Mouse (Mus musculus): ENCODE measurements around the gene Mgat4a. TPM values are rescaled to one million over a fixed set of nuclear protein-coding genes. Genes with fewer than 3 reads are reported as not detected.

The Mgat4a gene
- polyA plus RNA-seq, 1 experiment: 24.9 TPM

DNA sequence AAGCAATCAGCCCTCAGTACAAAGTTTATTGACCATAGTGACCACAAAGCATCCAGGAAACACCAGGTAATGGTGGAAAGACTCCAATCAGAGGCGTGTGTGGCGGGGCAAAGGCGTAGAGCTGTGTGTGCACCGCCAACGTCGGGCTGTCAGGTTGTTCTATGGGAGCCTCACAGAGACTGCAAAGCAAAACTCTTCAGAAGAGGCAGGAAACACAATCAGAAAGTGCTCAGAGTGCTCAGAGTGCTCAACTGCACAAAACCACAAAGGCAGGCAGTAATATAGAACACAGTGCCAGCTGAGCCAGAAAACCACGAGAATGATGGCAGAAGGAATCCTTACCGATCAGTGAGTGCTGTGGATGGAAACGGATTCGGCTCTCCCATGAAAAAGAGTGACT is 67.6 kb downstream of the Mgat4a start:
- H3K4me1 ChIP-seq (ENCODE audit: control insufficient read depth, insufficient read depth, low read length): peaks cover 49% of the 10 kb centered on the region
- TF ChIP-seq POLR2A (IDR thresholded peaks at IDR 0.05; ENCODE audit: borderline replicate concordance, low read depth, low read length) (no peak), CTCF (IDR thresholded peaks at IDR 0.05; ENCODE audit: low read depth, low read length) (no peak)
- H3K4me3 ChIP-seq (ENCODE audit: insufficient read depth, low read length): peak overlapping the region; percentile 53
- peak overlapping the region; percentile 97 for H3K27ac ChIP-seq (ENCODE audit: insufficient read depth, low read depth, low read length)

DNA sequence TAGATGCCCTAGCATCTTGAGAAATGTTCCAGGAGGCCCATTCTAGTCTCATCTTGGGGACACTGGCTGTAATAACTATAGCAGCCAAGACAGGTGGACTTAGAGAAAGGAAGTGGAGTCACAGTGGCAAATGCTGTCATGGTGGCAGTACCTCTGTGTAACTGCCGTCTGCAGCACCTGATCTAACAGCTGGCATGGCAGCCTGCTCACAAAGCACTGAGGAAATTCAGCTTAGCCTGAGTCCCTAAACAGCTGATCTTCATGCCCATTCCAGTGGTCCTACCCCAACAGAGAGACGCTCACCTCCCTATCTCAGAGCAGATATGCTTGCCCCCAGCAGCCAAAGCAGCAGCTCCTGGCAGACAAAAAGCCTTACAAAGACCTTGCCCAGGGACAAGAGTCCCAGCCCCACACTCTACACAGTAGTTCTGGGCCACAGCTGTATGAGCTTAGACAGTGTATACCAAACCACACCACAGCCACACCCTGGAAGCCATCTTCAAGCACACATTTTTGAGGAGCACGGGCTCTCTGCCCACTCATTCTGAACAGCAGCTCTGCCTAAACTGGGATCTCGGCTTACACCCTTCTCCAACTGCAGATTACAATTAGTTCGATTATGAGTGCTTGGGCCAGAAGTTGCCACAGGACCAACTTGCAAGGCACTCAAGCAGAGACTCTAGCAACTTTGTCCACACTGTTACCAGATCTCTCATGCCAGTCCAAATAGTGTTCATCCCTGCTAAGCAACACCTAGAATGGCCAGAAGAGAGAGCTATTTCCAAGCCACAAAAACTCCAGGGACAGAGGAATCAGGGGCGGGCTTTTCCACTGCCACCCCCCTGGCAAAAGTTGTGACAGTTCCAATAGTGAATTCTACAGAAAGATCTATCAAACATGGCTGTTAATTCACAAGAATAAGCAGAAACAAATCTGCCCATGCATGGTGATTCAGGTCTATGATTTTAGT is 69.4 kb downstream of the Mgat4a start:
- Histone ChIP-seq H3K4me1 (ENCODE audit: control insufficient read depth, insufficient read depth, low read length) (peaks cover 38% of the 10 kb centered on the region), H3K27ac (ENCODE audit: insufficient read depth, low read depth, low read length) (no peak overlapping the region), H3K4me3 (ENCODE audit: insufficient read depth, low read length) (no peak overlapping the region)
- TF ChIP-seq POLR2A (IDR thresholded peaks at IDR 0.05; ENCODE audit: borderline replicate concordance, low read depth, low read length) (no peak), CTCF (IDR thresholded peaks at IDR 0.05; ENCODE audit: low read depth, low read length) (no peak)

DNA sequence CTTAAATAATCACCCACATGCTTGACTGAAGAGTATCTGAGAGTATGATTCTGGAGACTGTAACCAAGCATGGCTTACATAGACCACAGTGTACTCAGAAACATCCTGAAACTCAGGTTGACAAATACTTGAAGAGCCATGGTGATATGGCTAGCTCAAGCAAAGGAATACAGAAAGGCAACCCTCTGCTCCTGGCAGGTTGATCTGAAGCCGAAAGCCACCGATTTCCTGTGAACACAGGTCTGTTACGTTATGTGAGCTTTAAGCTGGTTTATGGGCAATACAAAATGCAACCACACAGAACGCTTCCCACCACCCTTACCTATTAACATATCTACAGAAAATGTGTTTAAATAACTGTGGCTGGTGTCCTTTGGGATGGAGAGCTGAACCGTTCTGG is 71.8 kb downstream of the Mgat4a start:
- Histone ChIP-seq H3K4me1 (ENCODE audit: control insufficient read depth, insufficient read depth, low read length) (peaks cover 24% of the 10 kb centered on the region), H3K27ac (ENCODE audit: insufficient read depth, low read depth, low read length) (no peak overlapping the region)
- TF ChIP-seq CTCF (IDR thresholded peaks at IDR 0.05; ENCODE audit: low read depth, low read length): no peak
- no peak for TF ChIP-seq POLR2A (IDR thresholded peaks at IDR 0.05; ENCODE audit: borderline replicate concordance, low read depth, low read length)

DNA sequence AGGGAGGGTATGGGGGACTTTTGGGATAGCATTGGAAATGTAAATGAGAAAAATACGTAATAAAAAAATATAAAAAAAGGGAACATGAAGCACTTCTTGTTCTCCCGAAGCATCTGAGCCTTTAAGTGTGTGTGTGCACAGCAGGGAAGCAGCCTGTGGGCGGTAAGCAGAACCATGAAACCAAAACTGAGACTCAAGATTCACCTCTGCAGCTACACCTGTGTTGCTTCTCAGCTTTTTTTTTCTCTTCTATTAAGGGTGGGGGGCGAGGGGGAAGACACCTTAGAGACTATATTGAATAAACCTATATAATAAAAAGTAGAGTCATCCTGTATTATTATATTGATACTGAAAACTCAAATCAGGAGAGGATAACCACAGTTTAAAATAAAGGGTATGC is 73.0 kb downstream of the Mgat4a start:
- no peak for TF ChIP-seq POLR2A (IDR thresholded peaks at IDR 0.05; ENCODE audit: borderline replicate concordance, low read depth, low read length)
- no peak for TF ChIP-seq CTCF (IDR thresholded peaks at IDR 0.05; ENCODE audit: low read depth, low read length)
- Histone ChIP-seq H3K4me3 (ENCODE audit: insufficient read depth, low read length) (no peak overlapping the region), H3K4me1 (ENCODE audit: control insufficient read depth, insufficient read depth, low read length) (peaks cover 15% of the 10 kb centered on the region), H3K27ac (ENCODE audit: insufficient read depth, low read depth, low read length) (no peak overlapping the region)

More for the DNA sequence above, 71.8 kb downstream of the Mgat4a start:
- no peak overlapping the region for H3K4me3 ChIP-seq (ENCODE audit: insufficient read depth, low read length)

DNA sequence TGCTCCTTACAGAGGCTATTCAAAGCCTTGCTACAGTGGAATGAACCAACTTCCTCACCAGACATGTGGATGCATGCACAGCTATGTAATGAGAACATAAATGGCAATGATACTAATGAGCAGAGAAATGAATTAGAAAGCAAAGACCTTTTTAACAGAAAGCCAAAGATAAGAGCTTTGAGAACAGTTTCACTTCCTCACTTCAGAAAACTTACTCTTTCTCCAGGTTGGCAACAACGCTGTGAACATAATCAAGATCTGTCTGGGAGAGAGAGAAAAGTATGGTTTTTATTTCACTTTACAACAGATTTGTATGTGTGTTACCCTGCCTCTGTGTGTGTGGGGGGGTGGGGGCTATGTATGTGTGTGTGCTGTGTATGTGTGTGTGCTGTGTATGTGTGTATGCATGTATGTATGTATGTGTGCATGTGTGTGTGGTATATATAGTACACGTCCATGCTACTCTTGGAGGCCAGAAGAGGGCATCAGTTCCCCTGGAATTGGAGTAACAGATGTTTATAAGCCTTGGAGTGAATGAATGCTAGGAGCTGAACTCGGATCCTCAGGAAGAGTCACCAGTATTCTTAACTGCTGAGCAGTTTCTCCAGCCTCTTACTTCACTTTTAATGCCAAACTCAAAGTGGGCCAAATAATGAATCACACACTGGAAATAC is 74.4 kb downstream of the Mgat4a start:
- Histone ChIP-seq H3K27ac (ENCODE audit: insufficient read depth, low read depth, low read length) (no peak overlapping the region), H3K4me3 (ENCODE audit: insufficient read depth, low read length) (no peak overlapping the region), H3K4me1 (ENCODE audit: control insufficient read depth, insufficient read depth, low read length) (peaks cover 4% of the 10 kb centered on the region)
- TF ChIP-seq POLR2A (IDR thresholded peaks at IDR 0.05; ENCODE audit: borderline replicate concordance, low read depth, low read length): no peak
- no peak for TF ChIP-seq CTCF (IDR thresholded peaks at IDR 0.05; ENCODE audit: low read depth, low read length)

DNA sequence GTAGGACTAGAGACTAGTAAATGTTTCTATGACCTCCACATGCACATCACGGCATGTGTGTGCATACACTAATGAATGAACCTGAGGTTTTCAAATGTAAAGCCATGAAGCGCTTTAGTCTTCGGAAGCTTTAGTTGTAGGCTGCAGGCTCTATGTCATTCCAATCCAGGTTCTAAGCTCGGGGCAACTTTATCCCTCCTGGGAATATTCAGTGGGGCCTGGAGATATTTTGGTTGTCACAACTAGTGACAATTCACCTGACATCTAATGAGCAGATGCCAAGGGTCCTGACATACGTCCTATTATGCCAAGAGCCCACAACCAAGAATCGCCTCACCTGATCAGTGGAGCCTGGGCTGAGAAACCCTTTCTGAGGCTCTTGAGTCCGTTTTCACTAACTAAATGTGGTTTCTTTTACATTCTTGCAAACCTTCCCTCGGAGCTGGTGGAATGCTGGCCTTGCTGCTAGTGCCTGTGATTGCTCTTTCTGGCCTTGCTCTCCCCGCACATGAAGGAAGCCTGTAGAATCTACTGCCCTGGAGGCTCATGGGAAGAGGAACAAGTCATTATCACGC is 75.9 kb downstream of the Mgat4a start:
- Histone ChIP-seq H3K4me1 (ENCODE audit: control insufficient read depth, insufficient read depth, low read length) (peaks cover 4% of the 10 kb centered on the region), H3K4me3 (ENCODE audit: insufficient read depth, low read length) (no peak overlapping the region), H3K27ac (ENCODE audit: insufficient read depth, low read depth, low read length) (no peak overlapping the region)
- no peak for TF ChIP-seq CTCF (IDR thresholded peaks at IDR 0.05; ENCODE audit: low read depth, low read length)
- TF ChIP-seq POLR2A (IDR thresholded peaks at IDR 0.05; ENCODE audit: borderline replicate concordance, low read depth, low read length): no peak

DNA sequence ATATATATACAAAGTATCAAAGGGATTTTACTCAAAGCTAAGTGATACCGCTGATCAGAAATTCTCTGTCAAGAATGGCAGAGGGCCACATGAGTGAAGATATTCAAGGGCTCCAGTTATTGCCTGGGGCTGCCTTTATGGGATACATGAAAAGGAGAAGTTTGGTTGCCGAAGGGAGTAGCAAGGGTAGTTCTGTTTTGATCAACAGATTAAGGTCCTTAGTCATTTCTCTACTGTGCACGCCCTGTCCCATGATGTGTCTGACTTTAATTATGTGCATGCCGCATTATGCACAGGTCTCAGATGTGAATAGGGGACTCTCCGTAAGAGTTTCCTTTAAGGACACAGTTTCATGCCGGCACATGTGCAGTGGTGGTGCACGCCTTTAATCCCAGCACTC is 83.3 kb downstream of the Mgat4a start:
- Histone ChIP-seq H3K4me3 (ENCODE audit: insufficient read depth, low read length) (no peak overlapping the region), H3K4me1 (ENCODE audit: control insufficient read depth, insufficient read depth, low read length) (peaks cover 5% of the 10 kb centered on the region), H3K27ac (ENCODE audit: insufficient read depth, low read depth, low read length) (no peak overlapping the region)
- no peak for TF ChIP-seq CTCF (IDR thresholded peaks at IDR 0.05; ENCODE audit: low read depth, low read length)
- TF ChIP-seq POLR2A (IDR thresholded peaks at IDR 0.05; ENCODE audit: borderline replicate concordance, low read depth, low read length): no peak

DNA sequence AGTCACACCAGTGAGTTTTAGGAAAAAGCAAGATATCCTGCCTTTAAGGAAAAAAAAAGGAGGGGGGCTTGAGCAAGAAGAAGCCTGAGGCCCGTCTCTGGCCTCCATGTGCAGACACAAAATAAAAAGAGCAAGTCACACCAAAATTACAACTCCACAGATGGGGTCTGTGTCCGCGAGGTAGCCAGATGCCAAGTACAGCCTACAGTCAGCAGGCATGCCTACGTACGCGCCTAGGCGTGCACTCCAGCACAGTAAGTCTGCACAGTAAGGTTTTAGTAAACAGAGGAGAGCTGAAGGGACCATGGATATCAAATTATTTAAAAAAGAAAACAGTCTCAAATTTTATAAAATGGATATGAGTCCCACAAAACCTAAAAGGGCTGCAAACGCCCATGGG is 89.5 kb downstream of the Mgat4a start:
- Histone ChIP-seq H3K27ac (ENCODE audit: insufficient read depth, low read depth, low read length) (no peak overlapping the region), H3K4me1 (ENCODE audit: control insufficient read depth, insufficient read depth, low read length) (no peaks in the 10 kb centered on the region), H3K4me3 (ENCODE audit: insufficient read depth, low read length) (no peak overlapping the region)
- TF ChIP-seq CTCF (IDR thresholded peaks at IDR 0.05; ENCODE audit: low read depth, low read length) (no peak), POLR2A (IDR thresholded peaks at IDR 0.05; ENCODE audit: borderline replicate concordance, low read depth, low read length) (no peak)

DNA sequence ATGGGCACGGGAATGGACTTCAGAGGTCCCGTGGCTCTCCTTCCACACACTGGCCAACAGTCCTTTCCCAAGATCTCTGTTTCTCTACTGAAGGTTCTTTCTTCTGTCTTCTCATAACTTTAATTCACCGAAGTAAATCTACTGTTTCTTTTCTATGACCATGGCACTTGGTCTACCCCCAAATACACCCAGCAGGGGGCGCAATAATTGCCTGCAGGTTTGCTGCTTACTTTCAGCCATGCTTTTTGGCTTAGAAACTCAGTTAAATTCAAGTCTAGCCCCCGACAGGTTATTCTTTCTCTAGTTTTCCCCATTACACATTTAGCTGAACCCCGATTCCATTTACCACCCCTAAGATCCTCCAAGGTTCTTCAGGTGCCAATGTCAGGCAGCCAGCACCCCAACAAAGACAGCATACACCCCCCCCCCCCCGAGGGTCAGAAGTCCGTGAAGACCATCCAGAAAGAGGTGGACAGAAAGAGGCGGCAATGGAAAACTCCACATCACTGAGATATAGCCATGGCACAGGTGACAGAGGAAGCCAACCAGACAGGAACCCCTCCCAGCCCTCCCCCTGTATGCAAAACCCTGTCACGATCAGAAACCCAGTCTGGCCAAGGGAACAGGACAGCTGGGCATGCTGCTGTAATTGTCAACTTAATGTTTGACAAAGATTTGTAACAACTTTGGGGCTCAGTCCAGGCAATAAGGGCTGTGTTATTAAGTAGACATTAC is 92.3 kb downstream of the Mgat4a start:
- Histone ChIP-seq H3K27ac (ENCODE audit: insufficient read depth, low read depth, low read length) (no peak overlapping the region), H3K4me3 (ENCODE audit: insufficient read depth, low read length) (no peak overlapping the region)
- TF ChIP-seq POLR2A (IDR thresholded peaks at IDR 0.05; ENCODE audit: borderline replicate concordance, low read depth, low read length) (no peak), CTCF (IDR thresholded peaks at IDR 0.05; ENCODE audit: low read depth, low read length) (peak; percentile 22; the same call in 1 of the 2 replicates)

More for the DNA sequence above, 92.3 kb downstream of the Mgat4a start:
- no peaks in the 10 kb centered on the region for H3K4me1 ChIP-seq (ENCODE audit: control insufficient read depth, insufficient read depth, low read length)

All from bone marrow macrophage, adult 2 months (primary cell).